Mouse (Mus musculus): ENCODE measurements around the gene Ankrd66. TPM values are rescaled to one million over a fixed set of nuclear protein-coding genes. Genes with fewer than 3 reads are reported as not detected.

Gene Ankrd66
- polyA plus RNA-seq, 1 experiment = 0.48 TPM

Other genes starting within 250 kb of the Ankrd66 start
- gene Adgrf5, start 183.2 kb downstream of the Ankrd66 start, polyA plus RNA-seq (2012; rRNA removed) = 19.3 and 22.0 TPM in 2 replicates
- 0.06 and 0.08 TPM in 2 replicates for gene Mep1a, start 40.8 kb downstream of the Ankrd66 start, polyA plus RNA-seq (2012; rRNA removed)
- gene Pla2g7, start 24.5 kb upstream of the Ankrd66 start, polyA plus RNA-seq (2012; rRNA removed) = 143 and 150 TPM in 2 replicates
- 1.2 and 2.0 TPM in 2 replicates for gene Tdrd6, start 86.7 kb upstream of the Ankrd66 start, polyA plus RNA-seq (2012; rRNA removed)
- gene Slc25a27, start 123.6 kb upstream of the Ankrd66 start, polyA plus RNA-seq (2012; rRNA removed) = 48.6 and 55.4 TPM in 2 replicates
- gene Cyp39a1, start 123.8 kb upstream of the Ankrd66 start, polyA plus RNA-seq (2012; rRNA removed) = 6.5 and 7.1 TPM in 2 replicates